Mouse (Mus musculus) spleen, adult 18-20 months (tissue): Measurements from ENCODE around the gene Mrc2.

Experiments used
- DNase-seq, 2 experiments: peaks; one replicate each; pipeline ENCODE4 v3.0.0; 2022; ENCODE audit warnings: mixed read lengths in 2 of 2

Mrc2 gene

DNA sequence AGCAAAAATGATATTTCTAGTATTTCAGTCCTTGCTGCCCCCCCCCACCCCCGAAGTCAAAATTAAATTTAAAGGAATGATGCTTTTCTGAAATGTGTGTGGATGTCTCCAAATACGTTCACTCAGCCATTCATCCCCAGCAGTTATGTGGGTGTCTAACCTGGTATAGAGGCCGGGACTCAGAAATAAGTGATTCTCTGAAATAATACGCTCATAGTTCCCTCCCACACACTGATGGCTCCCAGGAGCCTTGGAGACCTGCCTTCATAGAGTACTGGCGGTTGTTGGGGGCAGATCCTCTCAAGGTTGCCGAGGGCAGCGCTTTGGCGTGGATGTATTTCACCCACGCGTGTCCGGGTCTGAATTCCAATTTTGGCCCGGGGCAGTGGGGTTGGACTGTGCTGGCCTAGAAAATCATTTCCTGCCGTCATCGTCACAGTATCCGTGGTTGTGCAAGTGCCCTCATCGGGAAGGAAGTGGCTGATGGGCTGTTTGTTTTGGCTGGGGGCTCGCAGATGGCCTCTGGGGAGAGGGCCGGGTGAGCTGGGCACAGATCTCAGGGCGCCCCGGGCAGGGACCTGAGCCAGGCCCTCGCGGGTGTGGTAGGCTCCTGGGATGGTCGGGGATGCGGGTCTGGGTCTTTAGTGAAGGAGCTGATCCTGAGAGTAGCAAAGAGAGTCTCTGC is 19.0 kb downstream of the Mrc2 start:
- peak in 1 of 2 experiments; percentile 7 for DNase-seq

DNA sequence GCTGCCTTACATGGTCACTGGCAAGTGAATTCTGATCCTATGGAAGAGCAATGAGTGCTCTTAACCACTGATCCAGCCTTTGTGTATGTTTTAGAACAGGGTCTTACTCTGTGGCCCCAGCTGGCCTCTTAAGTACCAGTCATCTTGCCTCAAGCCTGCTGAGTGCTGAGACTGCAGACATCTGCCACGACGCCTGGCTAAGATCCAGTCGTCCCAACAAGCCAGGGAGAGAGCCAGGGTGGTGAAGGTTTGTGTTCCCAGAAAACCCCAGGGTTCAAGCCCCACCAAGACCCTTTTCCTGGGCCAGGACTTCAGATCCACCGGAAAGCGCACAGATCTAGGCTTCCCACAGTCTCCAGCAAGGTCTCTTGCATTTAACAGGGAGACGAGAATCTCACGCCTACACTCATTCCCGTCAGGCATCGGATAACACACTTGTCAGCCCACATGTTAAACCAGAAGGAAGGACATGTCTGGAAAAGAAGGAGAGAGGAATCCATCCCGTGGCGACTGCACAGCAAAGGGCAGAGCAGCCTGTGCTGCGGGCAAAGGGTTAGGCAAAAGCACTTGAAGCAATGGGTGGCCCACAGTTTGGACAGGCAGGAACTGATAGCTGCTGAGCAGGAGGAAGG is 20.0 kb downstream of the Mrc2 start:
- no peak for DNase-seq

DNA sequence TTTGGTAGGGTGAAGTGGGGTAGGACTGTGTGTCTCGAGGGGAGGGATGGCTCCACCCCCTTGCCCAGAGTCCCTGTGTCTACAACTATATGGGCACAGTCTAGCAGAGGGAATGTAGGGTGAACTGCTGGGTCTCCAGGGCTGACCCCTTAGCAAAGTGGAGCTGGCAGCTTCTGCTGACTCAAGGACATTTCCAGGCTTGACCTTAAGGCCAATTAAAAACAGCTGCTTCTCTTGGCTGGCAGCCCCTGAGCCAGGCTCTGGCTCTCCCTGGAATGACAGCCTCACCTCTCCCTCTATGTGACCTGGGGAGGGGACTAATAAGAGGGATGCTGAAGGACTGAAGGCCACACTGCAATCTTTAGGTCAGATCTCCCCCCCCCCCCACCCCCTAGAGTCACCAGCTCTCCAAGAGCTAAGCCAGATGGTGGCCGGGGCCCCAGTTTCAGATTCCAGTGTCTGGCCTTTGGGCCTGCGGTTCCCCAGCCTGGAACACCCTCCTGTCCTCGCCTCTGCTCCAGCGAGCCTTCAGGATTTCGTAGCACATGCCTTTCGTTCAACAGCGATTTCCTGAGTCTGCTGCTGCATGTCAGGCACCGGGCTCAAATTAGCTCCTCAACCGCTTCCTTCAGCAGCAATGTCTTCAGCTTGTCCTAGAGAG is 20.7 kb downstream of the Mrc2 start:
- DNase-seq = no peak

DNA sequence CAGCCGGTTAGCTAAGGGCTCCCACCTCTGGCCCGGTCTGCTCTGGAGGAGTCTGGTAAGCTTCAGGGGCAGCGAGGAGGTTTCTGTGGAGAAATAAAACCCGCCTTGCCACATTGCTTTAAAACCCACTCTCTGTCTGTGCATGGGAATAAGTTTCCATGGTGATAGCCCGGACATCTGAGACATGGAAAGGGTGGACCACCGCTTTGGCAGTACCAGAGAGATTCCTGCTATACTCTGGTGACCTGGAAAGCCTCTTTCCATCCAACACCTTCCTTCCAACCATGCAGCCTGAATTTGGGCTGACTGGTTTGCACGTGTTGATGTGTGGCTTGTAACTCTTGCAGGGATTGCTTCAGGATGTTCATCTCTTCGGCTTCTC is 21.2 kb downstream of the Mrc2 start:
- DNase-seq = no peak

DNA sequence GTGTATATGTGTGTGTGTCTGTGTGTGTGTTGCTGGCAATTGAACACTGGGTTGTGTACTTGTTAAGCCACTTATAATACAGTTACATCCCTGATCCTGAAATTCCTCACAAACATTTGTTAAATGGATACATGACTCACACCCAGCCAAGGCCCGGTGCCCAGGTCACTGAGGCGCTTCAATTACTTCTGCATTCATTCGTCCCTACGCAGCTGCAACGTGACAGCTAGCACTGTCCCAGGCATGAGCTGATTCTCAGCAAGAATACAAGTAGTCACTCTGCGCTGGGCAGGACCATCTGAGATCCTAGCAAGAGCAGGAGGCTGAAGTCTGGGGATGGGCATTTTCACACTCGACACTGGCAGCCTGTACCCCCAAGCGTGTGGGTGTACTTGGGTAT is 22.9 kb downstream of the Mrc2 start:
- no peak for DNase-seq

DNA sequence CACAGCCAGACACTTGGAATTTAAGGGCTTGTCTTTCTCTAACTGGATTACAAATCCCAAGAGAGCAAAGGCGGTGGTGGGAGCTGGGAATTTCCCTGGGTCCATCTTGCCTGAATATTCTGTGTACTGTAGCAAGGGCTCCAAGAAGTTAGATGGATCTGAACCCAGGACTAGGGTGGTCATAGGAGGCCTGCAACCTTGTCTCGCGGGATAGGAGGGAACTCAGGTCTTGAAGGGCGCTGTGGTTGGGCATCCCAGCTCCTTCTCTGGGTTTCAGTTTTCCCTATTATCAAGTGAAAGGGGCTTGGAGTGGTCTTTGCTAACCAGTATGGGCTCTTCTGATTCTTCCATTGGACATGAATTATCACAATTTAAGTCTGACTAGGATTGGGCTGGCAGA is 23.7 kb downstream of the Mrc2 start:
- no peak for DNase-seq

DNA sequence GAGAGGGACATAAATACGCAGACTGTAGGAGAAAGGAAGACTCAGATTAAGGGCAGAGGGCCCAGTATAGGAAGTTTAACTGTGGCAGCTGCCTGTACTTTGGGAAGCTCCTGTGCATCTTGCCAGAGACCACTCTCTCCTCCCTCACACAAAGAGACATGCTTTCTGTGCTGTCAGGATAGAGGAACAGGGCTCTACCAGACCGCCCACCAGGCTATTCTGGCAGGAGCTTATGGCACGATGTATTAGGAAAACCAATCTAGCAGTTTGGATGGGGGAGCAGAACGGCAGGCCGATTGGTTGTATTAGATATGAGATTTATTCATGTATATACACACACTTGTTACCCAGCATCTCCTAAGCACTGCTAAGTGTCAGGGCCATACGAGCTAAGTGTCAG is 25.3 kb downstream of the Mrc2 start:
- no peak for DNase-seq

DNA sequence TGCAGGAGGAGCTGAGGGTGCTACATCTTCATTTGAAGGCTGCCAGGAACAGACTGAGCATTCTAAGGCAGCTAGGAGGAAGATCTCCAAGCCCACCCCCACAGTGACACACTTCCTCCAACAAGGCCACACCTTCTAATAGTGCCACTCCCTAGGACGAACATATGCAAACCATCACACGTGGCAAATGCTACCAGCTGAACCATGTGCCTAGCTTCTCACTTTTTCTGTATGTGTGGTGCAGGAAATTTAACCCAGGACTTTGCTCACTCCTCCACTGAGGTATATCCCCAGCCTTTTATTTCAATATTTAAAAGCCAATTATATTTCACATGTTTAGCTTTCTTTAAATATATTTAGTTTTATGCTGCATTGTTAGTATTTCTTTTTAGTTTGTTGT is 28.6 kb downstream of the Mrc2 start:
- DNase-seq = no peak

DNA sequence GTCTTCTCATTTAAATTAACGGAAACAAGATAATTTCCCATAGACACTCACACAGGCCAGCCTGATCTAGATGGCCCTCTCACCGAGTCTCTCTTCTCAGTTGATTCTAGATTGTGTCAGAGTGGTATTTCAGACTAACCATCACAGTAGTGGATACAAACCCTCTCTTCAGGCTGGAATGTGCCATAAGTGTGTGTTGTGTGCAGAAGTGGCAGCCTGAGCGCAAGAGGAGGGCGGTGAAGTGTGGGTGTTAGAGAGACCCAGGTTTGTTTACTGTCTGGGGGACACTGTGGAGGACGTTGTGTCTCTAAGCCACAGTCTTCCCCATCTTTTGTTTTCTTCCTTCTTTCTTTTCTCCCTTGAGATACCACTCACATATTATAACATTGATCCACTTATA is 31.1 kb downstream of the Mrc2 start:
- DNase-seq = no peak

DNA sequence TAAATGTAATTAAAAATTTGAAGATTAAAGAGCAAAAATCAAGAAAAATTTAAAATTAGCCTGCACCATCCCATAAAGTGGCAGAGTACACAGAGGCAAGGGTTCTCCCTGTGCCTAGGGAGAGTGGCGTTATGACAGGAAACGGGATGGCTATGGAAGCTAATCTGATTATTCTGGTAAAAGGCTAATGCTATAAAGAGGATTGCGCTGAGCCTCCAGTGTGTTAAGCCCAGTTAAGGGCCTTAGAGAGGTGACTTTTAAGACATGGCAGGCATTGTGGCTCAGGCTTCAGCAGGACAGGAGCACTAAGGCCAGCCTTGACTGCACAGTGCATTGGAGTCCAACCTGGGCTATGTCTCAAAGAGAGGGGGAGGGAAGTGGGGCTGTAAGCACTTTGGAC is 34.7 kb downstream of the Mrc2 start:
- DNase-seq = no peak

DNA sequence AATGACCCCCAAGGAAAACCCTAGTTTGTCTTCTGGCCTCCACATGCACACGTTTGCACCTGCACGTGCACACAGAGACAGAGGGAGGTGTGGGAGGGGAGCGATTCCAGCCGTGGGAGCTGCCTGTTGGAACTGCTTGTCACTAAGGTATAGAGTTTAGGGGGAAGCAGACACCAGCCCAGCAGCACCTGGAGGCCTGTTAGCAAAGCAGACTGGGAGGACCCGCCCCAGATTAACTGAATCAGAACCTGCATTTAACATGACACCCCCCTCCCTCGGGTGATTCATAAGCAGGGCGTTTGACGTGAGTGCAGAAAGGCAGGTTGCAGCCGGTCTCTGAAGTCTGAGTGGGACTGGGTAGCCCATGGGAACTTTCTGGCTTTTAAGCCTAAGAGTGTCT is 37.5 kb downstream of the Mrc2 start:
- DNase-seq = no peak

DNA sequence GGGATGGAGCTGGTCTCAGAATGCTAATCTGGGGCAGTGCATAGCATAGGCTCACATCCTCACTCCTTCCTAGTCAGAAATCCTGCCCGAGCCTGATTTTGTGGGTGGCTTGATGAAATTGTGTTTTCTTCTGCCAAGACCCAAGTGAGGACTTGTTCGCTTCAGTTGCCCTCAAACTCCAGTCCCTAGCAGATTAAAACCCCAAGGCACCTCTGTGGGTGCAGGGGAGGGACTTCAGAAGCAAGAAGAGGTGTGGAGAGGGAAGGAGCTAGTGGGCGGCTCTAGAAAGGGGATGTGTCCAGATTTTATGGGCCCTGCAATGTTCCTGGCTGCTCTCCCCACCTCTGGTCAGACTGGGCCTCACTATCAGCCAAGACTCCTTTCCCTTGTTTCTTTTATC is 38.7 kb downstream of the Mrc2 start:
- no peak for DNase-seq

DNA sequence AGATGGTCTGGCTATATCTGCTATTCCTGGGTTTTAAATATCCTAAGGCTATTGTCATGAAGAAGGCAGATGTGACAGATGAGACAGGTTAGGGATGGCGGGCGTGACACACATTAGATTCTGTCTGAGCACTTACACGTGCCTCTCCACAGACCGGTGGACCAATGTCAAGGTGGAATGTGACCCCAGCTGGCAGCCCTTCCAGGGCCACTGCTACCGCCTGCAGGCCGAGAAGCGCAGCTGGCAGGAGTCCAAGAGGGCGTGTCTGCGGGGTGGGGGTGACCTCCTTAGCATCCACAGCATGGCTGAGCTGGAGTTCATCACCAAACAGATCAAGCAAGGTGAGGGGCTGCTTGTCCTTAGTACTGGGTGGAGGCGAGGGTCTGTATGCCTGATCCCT is 39.3 kb downstream of the Mrc2 start:
- DNase-seq = no peak

DNA sequence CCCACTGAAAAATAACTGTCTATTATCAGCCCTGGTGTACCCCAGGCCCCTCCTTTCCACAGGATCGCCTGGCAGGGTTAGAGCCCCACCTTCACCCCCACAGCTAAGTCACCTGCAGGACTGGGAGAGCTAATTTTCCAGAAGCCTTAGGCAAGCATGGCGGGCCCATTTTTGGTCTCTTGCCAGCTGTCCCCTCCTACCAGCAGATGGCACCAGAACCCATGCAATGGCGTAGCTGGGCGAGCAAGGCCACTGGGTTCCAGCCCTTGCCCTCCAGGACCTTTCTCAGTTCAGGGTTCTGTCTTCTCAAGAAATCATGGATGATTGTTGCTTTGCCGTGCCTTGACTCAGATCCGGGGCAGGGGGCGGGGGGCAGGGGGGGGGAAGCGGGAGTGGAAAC is 40.0 kb downstream of the Mrc2 start:
- DNase-seq = peak in 1 of 2 experiments; percentile 23

DNA sequence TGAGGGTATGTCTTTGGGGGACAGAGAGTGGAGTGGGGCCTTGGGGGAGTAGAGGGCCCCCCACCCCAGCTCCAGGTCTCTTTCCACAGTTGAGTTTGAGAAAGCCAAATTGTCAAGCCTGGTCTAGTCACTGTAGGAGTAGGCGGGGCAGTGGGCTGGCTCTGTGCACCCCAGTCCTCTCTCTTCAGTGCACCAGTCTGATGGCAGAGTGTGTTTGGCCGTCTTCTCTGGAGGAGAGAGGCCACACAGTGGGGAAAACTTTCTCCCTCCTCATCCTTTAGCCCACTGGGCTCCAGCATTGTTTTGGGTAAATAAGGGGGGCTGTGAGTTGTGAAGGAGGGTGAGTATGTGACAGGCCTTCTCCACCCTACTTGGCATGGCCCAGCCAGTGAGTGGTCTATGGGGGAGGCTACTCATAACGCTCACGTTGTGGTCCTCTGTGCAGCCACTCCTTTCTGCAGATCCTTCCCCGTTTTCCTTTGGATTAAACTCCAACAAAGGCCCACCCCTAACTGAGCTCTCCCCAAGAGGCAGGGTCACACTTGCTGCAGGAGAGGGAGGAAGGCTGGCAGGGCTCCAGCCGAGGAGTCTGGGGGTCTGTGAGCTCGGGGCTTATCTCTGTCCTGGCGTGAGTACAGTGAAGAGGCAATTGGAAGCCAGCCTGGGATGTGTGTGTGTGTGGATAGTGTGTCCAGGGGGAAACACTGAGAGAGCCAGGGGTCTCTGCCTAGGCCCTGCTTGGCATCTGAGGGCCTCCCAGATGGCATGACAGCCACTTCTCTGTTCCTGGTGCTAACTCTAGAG is 41.6 kb downstream of the Mrc2 start:
- DNase-seq = no peak

DNA sequence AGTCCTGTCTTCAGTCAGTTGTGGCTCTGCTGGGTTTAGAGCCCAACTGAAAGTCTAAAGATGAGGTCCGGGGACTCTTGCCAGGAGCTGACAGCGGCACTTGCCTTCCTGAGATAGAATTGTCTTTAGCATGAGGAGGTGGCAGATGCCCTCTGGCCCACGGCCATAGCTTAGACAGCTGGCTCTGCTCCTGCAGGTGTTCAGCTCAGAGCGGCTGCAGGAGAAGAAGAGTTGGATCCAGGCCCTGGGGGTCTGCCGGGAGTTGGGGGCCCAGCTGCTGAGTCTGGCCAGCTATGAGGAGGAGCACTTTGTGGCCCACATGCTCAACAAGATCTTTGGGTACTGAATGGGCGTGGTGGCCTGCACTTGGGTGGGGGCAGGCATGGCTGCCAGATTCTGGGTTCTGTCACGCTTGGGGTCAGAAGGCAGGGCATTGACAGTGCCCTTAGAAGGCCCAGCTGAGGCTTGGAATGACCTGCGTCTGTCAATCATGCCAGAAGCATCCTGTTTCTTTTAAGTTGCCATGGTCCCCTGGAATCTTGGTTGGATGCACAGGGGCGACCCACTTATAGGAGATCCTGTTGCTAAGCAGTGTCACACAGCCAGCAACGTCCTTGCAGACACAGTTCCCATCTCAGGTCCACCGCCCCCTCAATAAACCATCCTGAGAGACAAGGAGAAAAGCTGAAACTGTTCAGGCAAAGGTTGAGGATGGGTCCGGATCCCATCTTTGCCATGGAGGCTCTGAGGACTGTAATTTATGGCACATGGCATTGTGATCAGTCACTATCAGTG is 46.4 kb downstream of the Mrc2 start:
- DNase-seq = no peak

DNA sequence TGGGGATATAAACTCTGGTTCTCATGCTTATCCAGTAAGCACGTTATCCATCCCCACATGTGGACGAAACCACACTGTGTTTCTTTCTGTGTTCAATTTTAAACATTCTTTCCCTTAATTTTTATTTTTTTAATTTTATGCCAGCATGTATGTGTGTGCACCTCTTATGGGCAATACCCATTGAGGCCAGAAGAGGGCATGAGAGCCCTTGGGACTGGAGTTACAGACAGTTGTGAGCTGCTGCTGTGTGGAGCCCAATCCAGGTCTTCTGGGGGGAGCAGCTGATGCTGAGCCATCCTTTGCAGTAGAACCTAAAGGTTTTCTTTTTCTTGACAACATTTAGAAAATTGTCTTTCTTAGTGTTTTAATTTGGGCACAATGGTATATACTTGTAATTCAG is 52.8 kb downstream of the Mrc2 start:
- peak in 1 of 2 experiments; percentile 8 for DNase-seq

DNA sequence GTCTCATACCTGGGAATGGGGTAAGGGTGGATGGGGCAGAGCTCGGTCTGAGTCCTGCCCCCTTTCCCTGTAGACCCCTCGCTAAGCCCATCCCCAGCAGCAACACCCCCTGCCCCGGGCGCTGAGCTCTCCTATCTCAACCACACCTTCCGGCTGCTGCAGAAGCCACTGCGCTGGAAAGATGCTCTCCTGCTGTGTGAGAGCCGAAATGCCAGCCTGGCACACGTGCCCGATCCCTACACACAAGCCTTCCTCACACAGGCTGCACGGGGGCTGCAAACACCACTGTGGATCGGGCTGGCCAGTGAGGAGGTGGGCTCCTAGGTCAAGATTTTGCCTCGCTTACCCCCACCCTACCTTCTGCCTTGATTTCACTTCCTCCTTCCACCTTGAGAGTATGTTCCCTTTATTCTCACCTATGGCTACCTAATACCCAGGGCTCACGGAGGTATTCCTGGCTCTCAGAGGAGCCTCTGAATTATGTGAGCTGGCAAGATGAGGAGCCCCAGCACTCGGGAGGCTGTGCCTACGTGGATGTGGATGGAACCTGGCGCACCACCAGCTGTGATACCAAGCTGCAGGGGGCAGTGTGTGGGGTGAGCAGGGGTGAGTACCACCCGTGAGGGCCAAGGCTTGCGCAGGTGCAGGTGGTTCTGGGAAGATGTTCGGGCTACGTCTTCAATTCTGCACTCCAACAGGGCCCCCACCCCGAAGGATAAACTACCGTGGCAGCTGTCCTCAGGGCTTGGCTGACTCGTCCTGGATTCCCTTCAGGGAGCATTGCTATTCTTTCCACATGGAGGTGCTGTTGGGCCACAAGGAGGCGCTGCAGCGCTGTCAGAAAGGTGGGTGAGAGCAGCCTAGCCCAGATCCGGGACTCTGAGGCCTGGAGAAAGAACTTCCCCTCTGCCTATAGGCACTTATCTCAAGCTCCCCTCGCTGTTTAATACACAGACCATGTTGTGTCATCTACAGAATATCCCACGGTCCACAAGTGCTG is 55.0 kb downstream of the Mrc2 start:
- peak; percentile 30 to 64 for DNase-seq

DNA sequence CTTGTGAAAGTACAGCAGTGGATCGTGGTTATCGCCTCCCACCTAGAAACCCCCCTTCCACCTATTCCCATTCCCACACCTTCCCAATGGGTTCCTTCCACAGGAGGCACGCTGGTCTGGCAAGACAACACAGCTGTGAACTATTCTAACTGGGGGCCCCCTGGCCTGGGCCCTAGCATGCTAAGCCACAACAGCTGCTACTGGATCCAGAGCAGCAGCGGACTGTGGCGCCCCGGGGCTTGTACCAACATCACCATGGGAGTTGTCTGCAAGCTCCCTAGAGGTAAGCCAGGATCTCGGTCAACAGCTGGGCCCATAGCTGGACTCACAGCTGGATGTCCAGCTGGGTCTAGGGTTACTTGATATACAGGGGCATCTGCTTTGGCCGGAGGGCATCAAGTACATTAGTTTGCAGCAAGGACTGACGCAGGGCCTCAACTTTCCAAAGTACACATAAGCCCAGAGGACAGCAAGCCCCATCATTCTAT is 56.1 kb downstream of the Mrc2 start:
- no peak for DNase-seq

DNA sequence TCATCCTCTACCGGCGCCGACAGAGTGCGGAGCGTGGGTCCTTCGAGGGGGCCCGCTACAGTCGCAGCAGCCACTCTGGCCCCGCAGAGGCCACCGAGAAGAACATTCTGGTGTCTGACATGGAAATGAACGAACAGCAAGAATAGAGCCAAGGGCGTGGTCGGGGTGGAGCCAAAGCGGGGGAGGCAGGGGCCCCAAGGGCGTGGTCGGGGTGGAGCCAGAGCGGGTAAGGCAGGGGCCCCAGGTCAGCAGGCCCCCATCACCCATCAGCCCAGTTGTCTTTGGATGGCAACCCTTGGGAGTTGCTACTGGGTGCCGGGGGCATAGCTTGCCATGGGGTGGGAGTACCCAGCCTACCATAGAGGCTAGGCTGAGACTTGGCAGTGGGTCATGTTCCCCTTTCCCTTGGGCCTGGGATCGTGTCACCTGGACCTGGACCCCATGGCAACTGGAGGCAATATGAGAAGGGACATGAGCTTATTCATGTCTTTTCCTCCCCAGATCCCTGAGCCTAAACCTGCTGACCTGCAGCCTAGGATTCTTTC is 57.4 kb downstream of the Mrc2 start:
- no peak for DNase-seq

DNA sequence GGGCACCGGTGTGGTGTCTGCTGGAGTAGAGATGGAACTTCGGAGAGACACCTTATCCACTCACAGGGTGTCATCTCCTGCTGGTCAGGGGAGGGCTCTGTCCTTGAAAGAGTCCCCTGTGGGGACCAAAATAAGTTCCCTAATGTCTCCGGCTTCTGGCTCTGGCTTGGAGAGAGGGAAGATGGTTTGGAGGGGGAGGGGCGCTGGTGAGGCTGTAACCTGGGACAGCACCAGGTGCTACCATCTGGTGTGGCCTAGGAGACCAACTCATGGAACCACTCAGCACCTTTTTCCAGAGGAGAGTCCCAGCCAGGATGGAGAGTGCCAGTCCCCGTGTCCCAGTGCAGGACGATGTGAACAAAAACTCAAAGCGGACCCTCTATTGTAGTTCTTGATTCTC is 58.2 kb downstream of the Mrc2 start:
- DNase-seq = no peak
